Mouse (Mus musculus) heart, postnatal 14 days (tissue): ENCODE results near the gene Amigo1. TPM values are rescaled to one million over a fixed set of nuclear protein-coding genes. Genes with fewer than 3 reads are reported as not detected.

Experiments used
- DNase-seq, 2 experiments: peaks; one replicate each; pipeline ENCODE4 v3.0.0; 2021 to 2022
- intact Hi-C: fragments of 180-260 bp; cut with DNase I; formaldehyde crosslinking; loops from one replicate; pipeline ENCODE4 v1.15.1; 2025
- total RNA-seq, 2 experiments: library from RNA; stranded (reverse); gene quantifications; 2 replicates each; pipeline ENCODE4 v1.2.3; 2021

The Amigo1 gene
- total RNA-seq, 2 experiments from 2014 or later: 9.0 to 10.1 TPM

GRCm38 (mm10) chr3:108174672-108175531 is 11.2 kb upstream of the Amigo1 start:
- intact Hi-C loops: no loop called here
- peak; percentile 41 to 51 for DNase-seq

DNA sequence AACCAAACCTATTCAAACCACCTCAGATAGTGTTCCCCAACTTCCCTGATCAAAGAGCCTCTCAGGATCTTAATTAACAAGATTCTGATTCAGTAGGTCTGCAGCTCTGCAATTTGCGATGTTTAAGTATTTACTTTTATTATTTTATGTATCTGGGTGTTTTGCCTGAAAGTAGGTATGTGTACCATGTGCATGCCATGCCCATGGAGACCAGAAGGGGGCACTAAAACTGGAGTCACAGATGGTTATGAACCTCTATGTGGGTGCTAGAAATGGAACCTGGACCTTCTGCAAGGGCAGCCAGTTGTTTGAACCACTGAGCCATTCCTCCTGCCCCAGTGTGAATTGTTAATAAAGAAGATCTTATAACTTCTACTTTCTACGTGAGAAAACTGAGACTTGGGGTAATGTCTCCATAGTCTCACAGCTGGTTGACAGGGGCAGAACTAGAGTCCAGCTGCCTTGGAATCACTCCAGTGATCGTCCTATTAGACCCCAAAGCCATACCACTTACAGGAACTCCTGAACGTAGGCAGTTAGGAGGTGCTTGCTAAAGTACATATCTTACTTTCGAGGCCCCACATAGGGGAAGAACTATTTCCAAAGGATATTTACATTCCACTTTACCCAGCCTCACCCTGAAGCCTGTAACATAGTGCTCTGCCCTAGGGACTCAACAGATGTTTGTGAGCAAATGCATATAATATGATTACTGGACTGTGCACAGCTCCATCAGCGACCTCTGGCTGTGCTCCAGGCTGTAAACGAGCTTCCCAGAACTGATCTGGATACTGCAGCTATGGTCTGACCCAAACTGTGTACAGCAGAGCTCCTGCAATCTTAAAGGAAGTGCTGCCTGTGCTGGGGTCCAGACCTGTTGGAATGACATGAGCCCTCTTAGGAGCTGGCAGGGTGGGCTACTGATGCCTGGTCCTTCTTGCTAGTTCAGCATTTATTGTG is 7.1 kb upstream of the Amigo1 start:
- no peak for DNase-seq
- intact Hi-C loops: no loop called here

- DNase-seq: no peak
- intact Hi-C loops: no loop called here
Observed at GRCm38 (mm10) chr3:108180514-108180913, 5.6 kb upstream of the Amigo1 start.

GRCm38 (mm10) chr3:108184742-108185141 is 1.4 kb upstream of the Amigo1 start:
- DNase-seq: no peak
- intact Hi-C loops: no loop called here

DNA sequence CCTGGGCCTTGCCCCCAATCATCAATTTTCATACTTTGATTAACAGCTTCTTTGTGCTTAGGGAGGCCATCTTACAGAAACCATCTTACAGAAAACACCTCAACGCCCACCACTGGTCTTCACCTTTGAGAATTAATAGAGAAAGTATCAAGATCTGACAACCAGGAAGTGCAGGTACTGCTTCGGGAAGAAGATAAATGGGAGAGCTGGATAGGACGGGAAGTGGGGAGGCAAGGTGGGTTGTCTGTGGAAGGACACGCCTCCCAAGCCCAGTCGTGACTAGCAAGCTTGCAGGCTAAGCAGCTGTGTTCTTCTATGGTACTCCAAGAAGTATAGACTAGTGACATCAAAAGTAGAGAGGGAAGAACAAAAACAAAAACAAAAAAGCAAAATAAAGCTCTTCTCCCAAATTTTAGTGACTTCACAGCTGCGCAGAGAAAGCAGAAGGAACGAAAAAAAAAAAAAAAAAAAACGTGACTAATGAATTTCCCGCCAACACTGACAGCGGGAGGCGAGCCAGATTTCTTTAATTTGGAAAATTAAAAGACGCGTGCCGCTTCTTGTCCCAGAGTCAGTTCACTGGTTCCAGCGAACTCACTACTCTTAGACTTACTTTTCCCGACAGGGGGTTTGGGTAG is 556 bp upstream of the Amigo1 start:
- DNase-seq: no peak
- intact Hi-C loops: no loop called here

- DNase-seq: no peak
Observed at GRCm38 (mm10) chr3:108187111-108187795, 1.1 kb downstream of the Amigo1 start.

GRCm38 (mm10) chr3:108188716-108189490 is 2.8 kb downstream of the Amigo1 start:
- intact Hi-C loops: no loop called here
- DNase-seq: no peak

More at GRCm38 (mm10) chr3:108187111-108187795, 1.1 kb downstream of the Amigo1 start:
- intact Hi-C loops: no loop called here

DNA sequence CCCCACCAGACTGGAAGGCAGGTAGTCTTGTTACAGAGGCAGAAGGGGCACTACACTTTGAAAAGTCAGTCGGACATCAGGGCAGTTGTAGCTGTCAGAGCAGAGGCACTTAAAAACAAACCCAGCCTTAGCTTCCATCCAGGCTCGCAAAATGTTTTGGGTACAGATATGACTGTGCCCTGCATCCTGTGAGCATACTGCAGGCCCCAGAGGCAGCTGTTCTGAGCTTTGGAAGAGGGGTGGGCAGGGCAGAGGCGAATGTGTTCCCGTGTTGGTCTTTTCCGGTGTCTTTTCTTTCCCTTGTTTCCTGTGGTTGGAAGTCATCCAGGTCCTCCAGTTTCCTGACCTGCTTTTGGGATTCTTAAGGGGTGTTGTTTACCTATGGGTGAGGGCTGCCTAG is 3.8 kb downstream of the Amigo1 start:
- intact Hi-C loops: no loop called here
- no peak for DNase-seq

GRCm38 (mm10) chr3:108193686-108194085 is 7.6 kb downstream of the Amigo1 start:
- intact Hi-C loops: no loop called here
- no peak for DNase-seq

GRCm38 (mm10) chr3:108195287-108195686 is 9.2 kb downstream of the Amigo1 start:
- no peak for DNase-seq
- intact Hi-C loops: no loop called here

- no peak for DNase-seq
Observed at GRCm38 (mm10) chr3:108195941-108196590, 9.9 kb downstream of the Amigo1 start.

DNA sequence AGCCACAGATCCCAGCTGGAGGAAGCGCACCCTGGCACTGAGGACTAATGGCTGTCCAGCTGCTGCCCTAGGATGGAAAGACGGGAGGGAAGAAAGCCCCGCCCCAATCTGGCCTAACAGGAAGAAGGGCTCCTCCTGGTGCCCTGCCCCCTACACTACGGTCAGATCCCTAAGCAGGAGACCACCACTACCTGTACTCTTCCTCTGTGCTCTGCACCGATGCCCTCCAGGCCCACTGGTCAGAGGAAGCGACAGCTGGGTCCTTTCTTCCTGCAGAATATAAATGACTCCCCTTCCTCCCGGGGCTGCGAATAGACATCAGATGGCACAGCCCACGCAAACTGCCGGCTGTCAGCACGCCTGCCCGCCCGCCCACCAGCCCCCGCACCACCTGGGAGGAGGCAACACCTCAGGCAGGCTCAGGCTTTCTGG is 10.9 kb downstream of the Amigo1 start:
- peak in 1 of 2 experiments; percentile 36 for DNase-seq
- intact Hi-C loops: no loop called here

More at GRCm38 (mm10) chr3:108195941-108196590, 9.9 kb downstream of the Amigo1 start:
- intact Hi-C loops: no loop called here

DNA sequence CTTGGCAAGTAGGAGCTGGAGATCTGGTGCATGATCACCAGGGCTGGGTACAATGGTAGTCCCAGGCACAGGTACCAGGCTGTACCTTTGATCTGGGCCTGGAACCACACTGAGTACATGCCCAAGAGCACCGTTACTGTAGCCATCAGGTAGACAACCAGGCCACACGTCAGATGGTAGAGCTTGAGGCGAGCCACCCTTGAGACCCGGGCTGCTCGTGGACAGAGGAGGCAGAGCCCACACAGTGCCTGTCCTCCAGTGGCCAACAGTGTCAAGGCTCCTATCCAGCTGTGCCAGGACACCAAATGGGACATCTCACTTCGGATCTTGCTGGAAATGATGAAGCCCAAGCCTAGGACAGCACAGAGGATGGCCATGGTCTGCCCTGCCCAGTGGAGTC is 13.1 kb downstream of the Amigo1 start:
- no peak for DNase-seq
- intact Hi-C loops: no loop called here

DNA sequence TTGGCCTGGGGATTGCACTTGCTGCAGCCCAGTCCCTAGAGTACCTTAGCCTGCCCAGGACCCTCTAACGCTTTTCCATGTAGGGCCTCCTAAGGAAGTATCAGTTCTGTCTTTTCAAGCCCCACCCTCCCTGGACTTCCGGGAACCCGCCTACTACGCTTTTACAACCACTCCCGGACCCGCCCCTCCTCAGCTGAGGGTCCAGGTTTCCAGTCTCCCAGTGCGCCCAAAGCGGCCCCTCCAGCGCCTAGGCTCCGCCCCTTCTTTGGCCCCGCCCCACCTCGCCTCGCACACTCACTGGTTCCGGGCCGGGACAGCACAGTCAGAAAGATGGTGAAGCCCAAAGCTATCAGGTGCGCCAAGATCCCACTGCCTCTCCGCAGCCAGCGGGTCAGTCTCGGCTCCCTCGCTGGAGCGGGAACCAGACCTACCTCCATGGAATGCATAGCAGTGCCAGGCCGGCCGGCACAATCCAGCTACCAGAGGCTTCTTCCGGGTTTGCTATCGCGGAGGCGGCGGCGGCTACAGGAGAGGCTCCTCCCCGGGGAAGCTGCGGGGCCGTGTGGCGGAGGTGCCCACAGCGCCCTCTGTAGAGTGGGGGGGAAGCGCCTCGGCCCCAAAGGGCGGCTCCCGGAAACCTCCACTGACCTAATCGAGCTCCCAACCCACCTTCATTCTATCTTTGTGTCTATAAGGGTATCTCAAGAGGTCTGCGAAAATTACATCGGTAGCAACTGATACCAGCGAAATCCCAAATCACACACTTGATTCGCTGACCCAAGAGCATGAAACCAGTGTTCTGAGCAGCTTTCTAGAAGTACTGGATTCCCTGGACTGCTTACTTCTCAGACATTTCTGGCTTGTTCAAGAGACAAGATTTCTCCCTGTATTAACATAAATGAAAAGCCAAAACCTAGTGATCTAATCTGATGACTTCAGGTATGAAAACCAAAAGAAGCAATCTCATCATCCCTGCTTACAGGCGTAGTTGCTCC is 14.5 kb downstream of the Amigo1 start, which contains the start of gene Cyb561d1:
Gene Cyb561d1 (minus strand): TSS at position 884 of the 995 bp plus-strand sequence.
- peak; percentile 90 to 94 for DNase-seq
- intact Hi-C loops: loop anchor here (5.0 kb wide), 1 partner anchor 118 kb away; no protein-coding TSS in a partner anchor

DNA sequence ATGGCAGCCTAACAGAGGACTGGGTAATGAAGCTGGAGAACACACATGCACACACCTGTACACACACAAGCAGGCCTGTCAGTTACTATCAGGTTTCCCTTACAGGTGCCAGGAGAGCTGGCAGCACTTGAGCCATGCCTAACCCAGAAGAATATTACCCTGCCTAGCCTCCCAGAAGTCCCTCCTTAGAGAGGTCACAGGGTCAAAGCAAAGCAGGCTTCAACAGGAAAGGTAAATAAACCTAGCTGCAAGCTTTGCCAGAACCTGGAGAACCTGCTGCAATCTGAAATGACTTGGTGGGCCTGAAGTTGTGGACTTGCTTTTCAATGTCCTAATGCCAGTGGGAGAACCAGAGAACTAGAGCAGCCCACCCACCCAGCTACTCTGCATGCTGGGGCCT is 16.4 kb downstream of the Amigo1 start:
- DNase-seq: no peak
- intact Hi-C loops: loop anchor here (5.0 kb wide), 1 partner anchor 120 kb away; no protein-coding TSS in a partner anchor

DNA sequence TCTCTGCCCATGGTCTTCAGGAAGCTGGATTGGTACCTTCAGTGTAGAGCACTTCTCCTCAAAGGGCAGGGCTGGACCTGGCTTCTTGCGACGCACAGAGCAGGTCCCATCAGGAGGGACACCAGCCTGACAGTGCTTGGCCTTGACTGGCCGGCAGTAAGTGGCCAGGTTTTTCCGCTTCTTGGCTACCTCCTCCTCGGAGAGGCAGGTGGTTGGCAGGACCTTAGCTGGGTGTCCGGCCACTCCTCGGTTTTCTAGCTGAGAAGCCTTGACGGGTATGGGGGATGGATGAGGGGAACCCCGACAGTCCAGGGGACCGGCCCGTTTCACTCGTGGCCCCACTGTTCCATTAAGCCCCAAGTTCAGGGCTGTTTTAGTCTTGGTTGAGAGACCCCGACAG is 17.1 kb downstream of the Amigo1 start:
- intact Hi-C loops: loop anchor here (5.0 kb wide), 1 partner anchor 121 kb away; no protein-coding TSS in a partner anchor
- DNase-seq: no peak
